Mouse (Mus musculus) CH12.LX (cell line): ENCODE measurements around the gene Bhlhe41. TPM values are rescaled to one million over a fixed set of nuclear protein-coding genes. Genes with fewer than 3 reads are reported as not detected.

Source experiments
- DNase-seq: peaks from one replicate; pipeline ENCODE4 v3.0.0-alpha.2; 2013; ENCODE audit errors: extremely low read depth
- H3K27ac ChIP-seq: 2 replicates; pipeline ENCODE4 v1.5.1; 2012; ENCODE audit warnings: low read depth, mild to moderate bottlenecking, control low read depth, moderate library complexity; ENCODE audit not compliant: insufficient read depth
- H3K27me3 ChIP-seq: replicated peaks from 2 replicates; pipeline ENCODE3; 2012; ENCODE audit warnings: inconsistent platforms
- H3K36me3 ChIP-seq, 2 experiments: replicated peaks in 1 of 2; 2 replicates each; pipeline versions ENCODE3 to v1.6.1; 2012; ENCODE audit warnings: inconsistent platforms in 1 of 2, low read length in 1 of 2, mild to moderate bottlenecking in 1 of 2, mixed read lengths in 1 of 2, moderate library complexity in 1 of 2; ENCODE audit not compliant: control insufficient read depth in 1 of 2, insufficient read depth in 1 of 2
- H3K4me1 ChIP-seq, 2 experiments: 2 replicates each; pipeline ENCODE4 v1.6.1; 2012; ENCODE audit warnings: inconsistent platforms in 1 of 2, moderate library complexity in 1 of 2; ENCODE audit not compliant: insufficient read depth in 2 of 2, control insufficient read depth in 1 of 2
- H3K4me2 ChIP-seq: 2 replicates; pipeline ENCODE4 v1.6.1; 2012; ENCODE audit warnings: low read depth, mild to moderate bottlenecking, control low read depth; ENCODE audit not compliant: poor library complexity, insufficient read depth, severe bottlenecking
- H3K4me3 ChIP-seq, 3 experiments: fragments of 150-350 bp in 1 of 3; sonication (generic) in 1 of 3; replicated peaks in 1 of 3; 2 replicates each; pipeline versions ENCODE3 to v1.5.1; 2011 to 2012; ENCODE audit warnings: low read depth in 2 of 3, low read length in 2 of 3, mild to moderate bottlenecking in 2 of 3, moderate library complexity in 2 of 3, control low read depth in 1 of 3, improper control_type of control experiment in 1 of 3, inconsistent platforms in 1 of 3, mixed read lengths in 1 of 3; ENCODE audit not compliant: poor library complexity in 1 of 3
- H3K79me2 ChIP-seq: replicated peaks from 2 replicates; pipeline ENCODE4 v1.6.1; 2012; ENCODE audit warnings: mild to moderate bottlenecking, moderate library complexity; ENCODE audit not compliant: control insufficient read depth, poor library complexity, insufficient read depth, severe bottlenecking; ENCODE audit errors: extremely low read depth
- H3K9ac ChIP-seq: 2 replicates; pipeline ENCODE4 v1.6.1; 2012; ENCODE audit warnings: low read depth, mild to moderate bottlenecking, control low read depth, moderate library complexity; ENCODE audit not compliant: insufficient read depth
- H3K9me3 ChIP-seq: replicated peaks from 2 replicates; pipeline ENCODE3; 2012; ENCODE audit warnings: low read length, inconsistent platforms, mixed read lengths
- BHLHE40 ChIP-seq: IDR thresholded peaks from 2 replicates; pipeline ENCODE4 v1.6.1; 2011; ENCODE audit warnings: mild to moderate bottlenecking, low read depth, low read length, improper control_type of control experiment
- CHD1 ChIP-seq: IDR thresholded peaks from 2 replicates; pipeline ENCODE4 v1.6.1; 2012; ENCODE audit warnings: low read depth, low read length, improper control_type of control experiment, inconsistent platforms
- CHD2 ChIP-seq: IDR thresholded peaks from 2 replicates; pipeline ENCODE4 v1.6.1; 2011; ENCODE audit warnings: low read length, improper control_type of control experiment
- CTCF ChIP-seq, 2 experiments: IDR thresholded peaks in 1 of 2; conservative IDR thresholded peaks in 1 of 2; 2 replicates each; pipeline ENCODE4 v1.5.1; 2011 to 2012; ENCODE audit warnings: low read depth in 2 of 2, low read length in 2 of 2, improper control_type of control experiment in 1 of 2, inconsistent platforms in 1 of 2, mild to moderate bottlenecking in 1 of 2, moderate library complexity in 1 of 2
- E2F4 ChIP-seq: IDR thresholded peaks from 2 replicates; pipeline ENCODE4 v1.6.1; 2011; ENCODE audit warnings: low read depth, low read length, improper control_type of control experiment; ENCODE audit not compliant: insufficient replicate concordance
- ELF1 ChIP-seq: IDR thresholded peaks from 2 replicates; pipeline ENCODE4 v1.6.1; 2014; ENCODE audit warnings: low read depth, mild to moderate bottlenecking, inconsistent platforms, low read length, improper control_type of control experiment
- EP300 ChIP-seq: IDR thresholded peaks from 2 replicates; pipeline ENCODE4 v1.6.1; 2011; ENCODE audit warnings: low read length, improper control_type of control experiment
- ETS1 ChIP-seq: conservative IDR thresholded peaks from 2 replicates; pipeline ENCODE4 v1.6.1; 2012; ENCODE audit warnings: low read depth, mild to moderate bottlenecking, inconsistent platforms, low read length, improper control_type of control experiment, moderate library complexity
- GABPA ChIP-seq: IDR thresholded peaks from 2 replicates; pipeline ENCODE4 v1.6.1; 2012; ENCODE audit warnings: low read depth, low read length, improper control_type of control experiment, inconsistent platforms; ENCODE audit not compliant: insufficient replicate concordance
- HCFC1 ChIP-seq: IDR thresholded peaks from 2 replicates; pipeline ENCODE4 v1.6.1; 2012; ENCODE audit warnings: low read depth, mild to moderate bottlenecking, inconsistent platforms, low read length, improper control_type of control experiment
- IRF4 ChIP-seq: IDR thresholded peaks from 2 replicates; pipeline ENCODE4 v1.6.1; 2014; ENCODE audit warnings: low read depth, mild to moderate bottlenecking, inconsistent platforms, low read length, improper control_type of control experiment
- JUN ChIP-seq: IDR thresholded peaks from 2 replicates; pipeline ENCODE4 v1.6.1; 2011; ENCODE audit warnings: low read depth, mild to moderate bottlenecking, low read length, improper control_type of control experiment, moderate library complexity; ENCODE audit not compliant: insufficient read depth
- JUND ChIP-seq: conservative IDR thresholded peaks from 2 replicates; pipeline ENCODE4 v1.6.1; 2011; ENCODE audit warnings: low read depth, low read length, improper control_type of control experiment
- KAT2A ChIP-seq: IDR thresholded peaks from 2 replicates; pipeline ENCODE4 v1.6.1; 2012; ENCODE audit warnings: low read length, improper control_type of control experiment, inconsistent platforms; ENCODE audit not compliant: insufficient replicate concordance
- MAFK ChIP-seq: IDR thresholded peaks from 2 replicates; pipeline ENCODE4 v1.6.1; 2011; ENCODE audit warnings: low read length, improper control_type of control experiment; ENCODE audit not compliant: insufficient replicate concordance
- MAX ChIP-seq: IDR thresholded peaks from 2 replicates; pipeline ENCODE4 v1.6.1; 2011; ENCODE audit warnings: low read length, improper control_type of control experiment
- MAZ ChIP-seq: IDR thresholded peaks from 2 replicates; pipeline ENCODE4 v1.6.1; 2012; ENCODE audit warnings: low read depth, mild to moderate bottlenecking, inconsistent platforms, low read length, improper control_type of control experiment, moderate library complexity
- MEF2A ChIP-seq: IDR thresholded peaks from 2 replicates; pipeline ENCODE4 v1.6.1; 2014; ENCODE audit warnings: low read depth, mild to moderate bottlenecking, inconsistent platforms, low read length, improper control_type of control experiment, borderline replicate concordance
- MXI1 ChIP-seq: IDR thresholded peaks from 2 replicates; pipeline ENCODE4 v1.6.1; 2011; ENCODE audit warnings: mild to moderate bottlenecking, low read depth, low read length, improper control_type of control experiment
- MYC ChIP-seq: IDR thresholded peaks from 2 replicates; pipeline ENCODE4 v1.6.1; 2011; ENCODE audit warnings: low read depth, mild to moderate bottlenecking, improper control_type of control experiment, low read length
- NELFE ChIP-seq: IDR thresholded peaks from 2 replicates; pipeline ENCODE4 v1.6.1; 2011; ENCODE audit warnings: low read depth, low read length, improper control_type of control experiment
- NRF1 ChIP-seq: IDR thresholded peaks from 2 replicates; pipeline ENCODE4 v1.6.1; 2014; ENCODE audit warnings: low read depth, mild to moderate bottlenecking, inconsistent platforms, low read length, improper control_type of control experiment, moderate library complexity
- PAX5 ChIP-seq: IDR thresholded peaks from 2 replicates; pipeline ENCODE4 v1.6.1; 2012; ENCODE audit warnings: low read length, inconsistent platforms, mixed read lengths
- POLR2A ChIP-seq: IDR thresholded peaks from 2 replicates; pipeline ENCODE4 v1.6.1; 2011; ENCODE audit warnings: low read depth, mild to moderate bottlenecking, improper control_type of control experiment, low read length
- POLR2AphosphoS2 ChIP-seq: IDR thresholded peaks from 2 replicates; pipeline ENCODE4 v1.6.1; 2011; ENCODE audit warnings: low read depth, low read length, improper control_type of control experiment
- RAD21 ChIP-seq: IDR thresholded peaks from 2 replicates; pipeline ENCODE4 v1.6.1; 2011; ENCODE audit warnings: low read depth, mild to moderate bottlenecking, low read length, improper control_type of control experiment, moderate library complexity
- RCOR1 ChIP-seq: conservative IDR thresholded peaks from 2 replicates; pipeline ENCODE4 v1.6.1; 2012; ENCODE audit warnings: low read depth, mild to moderate bottlenecking, inconsistent platforms, low read length, improper control_type of control experiment
- SIN3A ChIP-seq: IDR thresholded peaks from 2 replicates; pipeline ENCODE4 v1.6.1; 2012; ENCODE audit warnings: low read length, improper control_type of control experiment, inconsistent platforms
- SMC3 ChIP-seq: IDR thresholded peaks from 2 replicates; pipeline ENCODE4 v1.6.1; 2011; ENCODE audit warnings: low read depth, low read length, improper control_type of control experiment
- TBP ChIP-seq: conservative IDR thresholded peaks from 2 replicates; pipeline ENCODE4 v1.6.1; 2011; ENCODE audit warnings: low read depth, low read length, improper control_type of control experiment
- TCF12 ChIP-seq: IDR thresholded peaks from 2 replicates; pipeline ENCODE4 v1.6.1; 2014; ENCODE audit warnings: low read depth, mild to moderate bottlenecking, inconsistent platforms, low read length, improper control_type of control experiment
- UBTF ChIP-seq: IDR thresholded peaks from 2 replicates; pipeline ENCODE4 v1.6.1; 2012; ENCODE audit warnings: low read depth, mild to moderate bottlenecking, inconsistent platforms, low read length, improper control_type of control experiment, moderate library complexity
- USF1 ChIP-seq: IDR thresholded peaks from 2 replicates; pipeline ENCODE4 v1.6.1; 2014; ENCODE audit warnings: low read depth, mild to moderate bottlenecking, inconsistent platforms, low read length, improper control_type of control experiment
- USF2 ChIP-seq: conservative IDR thresholded peaks from 2 replicates; pipeline ENCODE4 v1.6.1; 2011; ENCODE audit warnings: low read depth, low read length, improper control_type of control experiment
- ZC3H11A ChIP-seq: IDR thresholded peaks from 2 replicates; pipeline ENCODE4 v1.6.1; 2012; ENCODE audit warnings: low read depth, mild to moderate bottlenecking, inconsistent platforms, low read length, improper control_type of control experiment
- ZKSCAN1 ChIP-seq: IDR thresholded peaks from 2 replicates; pipeline ENCODE4 v1.6.1; 2012; ENCODE audit warnings: low read depth, inconsistent platforms, low read length, improper control_type of control experiment, borderline replicate concordance
- ZMIZ1 ChIP-seq: IDR thresholded peaks from 2 replicates; pipeline ENCODE4 v1.6.1; 2012; ENCODE audit warnings: low read depth, mild to moderate bottlenecking, inconsistent platforms, low read length, improper control_type of control experiment
- ZNF384 ChIP-seq: IDR thresholded peaks from 2 replicates; pipeline ENCODE4 v1.6.1; 2012; ENCODE audit warnings: low read depth, low read length, improper control_type of control experiment, inconsistent platforms
- dilution Hi-C: fragments of 300-500 bp; cut with MboI; formaldehyde crosslinking; loops from 2 replicates; pipeline ENCODE4 v1.14.3; 2020; ENCODE audit warnings: low sequenced_read_pairs; ENCODE audit not compliant: extremely low pct_unique_long_range_greater_than_20kb, extremely low pct_ligation_motif_present
- in situ Hi-C: fragments of 300-500 bp; cut with MboI; formaldehyde crosslinking; loops from 3 replicates; pipeline ENCODE4 v1.14.3; 2019; ENCODE audit warnings: low sequenced_read_pairs, low pct_ligation_motif_present, low pct_unique_long_range_greater_than_20kb, mixed read lengths
- polyA plus RNA-seq: library from polyadenylated mRNA; unstranded; fragments of >175 nt; gene quantifications from 2 replicates; pipeline ENCODE4 v1.2.1, GENCODE M21; 2012; ENCODE audit warnings: low read depth; ENCODE audit not compliant: insufficient read length
- total RNA-seq, 2 experiments: library from RNA; depleted of rRNA; stranded (reverse); fragments of 300-350 nt in 1 of 2; fragments of >200 nt in 1 of 2; gene quantifications; 2 replicates each; pipeline ENCODE4 v1.2.3; 2012 to 2014

The Bhlhe41 gene
- total and polyA plus RNA-seq, 3 experiments = 12.5 to 105 (median 12.6) TPM

GRCm38 (mm10) chr6:145880609-145881008 is 15.3 kb upstream of the Bhlhe41 start:
- Histone ChIP-seq H3K9ac (no peak overlapping the region), H3K4me3 (no peak overlapping the region), H3K27me3 (no peaks in the 10 kb centered on the region), H3K4me1 (peaks cover 34 to 66% of the 10 kb centered on the region in 2 experiments), H3K9me3 (peaks cover 10% of the 10 kb centered on the region), H3K36me3 (peaks cover 0 to 2% of the 10 kb centered on the region in 2 experiments), H3K4me2 (peak overlapping the region; percentile 27; the same call in 1 of the 2 replicates), H3K79me2 (no peaks in the 10 kb centered on the region), H3K27ac (peak overlapping the region; percentile 66; the same call in 1 of the 2 replicates)
- TF ChIP-seq ZMIZ1 (no peak), SIN3A (peak; percentile 86), ZC3H11A (no peak), CHD2 (peak; percentile 73), ZKSCAN1 (no peak), USF1 (peak; percentile 22; the same call in 1 of the 2 replicates), JUN (peak; percentile 64), GABPA (no peak), PAX5 (no peak), ETS1 (peak; percentile 94), MAX (peak; percentile 94), RAD21 (peak; percentile 25), CTCF (conservative IDR thresholded peaks at IDR 0.05 in 1 of 2, IDR thresholded peaks at IDR 0.05 in 1 of 2; ENCODE audit: low read depth in 2 of 2, low read length in 2 of 2) (no peak), POLR2AphosphoS2 (no peak), EP300 (peak; percentile 95), MAZ (peak; percentile 74), MYC (peak; percentile 96), KAT2A (no peak), HCFC1 (peak; percentile 30; the same call in 1 of the 2 replicates), MXI1 (peak; percentile 84), MEF2A (peak; percentile 97), MAFK (peak; percentile 89), ELF1 (no peak), BHLHE40 (peak; percentile 97), RCOR1 (peak; percentile 93), NRF1 (no peak), E2F4 (peak; percentile 45; the same call in 1 of the 2 replicates), ZNF384 (no peak; the same call in 1 of the 2 replicates), UBTF (no peak), TBP (no peak), IRF4 (peak; percentile 95), CHD1 (no peak), NELFE (no peak), TCF12 (peak; percentile 98), POLR2A (peak; percentile 42), JUND (peak; percentile 84), USF2 (peak; percentile 41), SMC3 (peak; percentile 34)
- dilution Hi-C loops = no loop called here
- in situ Hi-C loops = no loop called here
- no peak for DNase-seq
